Mouse (Mus musculus) CH12.LX (cell line): Measurements from ENCODE around the gene Gid4. TPM values are rescaled to one million over a fixed set of nuclear protein-coding genes. Genes with fewer than 3 reads are reported as not detected.

Experiments
- DNase-seq: peaks from one replicate; pipeline ENCODE4 v3.0.0-alpha.2; 2013; ENCODE audit errors: extremely low read depth
- H3K27ac ChIP-seq: 2 replicates; pipeline ENCODE4 v1.5.1; 2012; ENCODE audit warnings: low read depth, mild to moderate bottlenecking, control low read depth, moderate library complexity; ENCODE audit not compliant: insufficient read depth
- H3K27me3 ChIP-seq: replicated peaks from 2 replicates; pipeline ENCODE3; 2012; ENCODE audit warnings: inconsistent platforms
- H3K36me3 ChIP-seq, 2 experiments: replicated peaks in 1 of 2; 2 replicates each; pipeline versions ENCODE3 to v1.6.1; 2012; ENCODE audit warnings: inconsistent platforms in 1 of 2, low read length in 1 of 2, mild to moderate bottlenecking in 1 of 2, mixed read lengths in 1 of 2, moderate library complexity in 1 of 2; ENCODE audit not compliant: control insufficient read depth in 1 of 2, insufficient read depth in 1 of 2
- H3K4me1 ChIP-seq, 2 experiments: 2 replicates each; pipeline ENCODE4 v1.6.1; 2012; ENCODE audit warnings: inconsistent platforms in 1 of 2, moderate library complexity in 1 of 2; ENCODE audit not compliant: insufficient read depth in 2 of 2, control insufficient read depth in 1 of 2
- H3K4me2 ChIP-seq: 2 replicates; pipeline ENCODE4 v1.6.1; 2012; ENCODE audit warnings: low read depth, mild to moderate bottlenecking, control low read depth; ENCODE audit not compliant: poor library complexity, insufficient read depth, severe bottlenecking
- H3K4me3 ChIP-seq, 3 experiments: fragments of 150-350 bp in 1 of 3; sonication (generic) in 1 of 3; replicated peaks in 1 of 3; 2 replicates each; pipeline versions ENCODE3 to v1.5.1; 2011 to 2012; ENCODE audit warnings: low read depth in 2 of 3, low read length in 2 of 3, mild to moderate bottlenecking in 2 of 3, moderate library complexity in 2 of 3, control low read depth in 1 of 3, improper control_type of control experiment in 1 of 3, inconsistent platforms in 1 of 3, mixed read lengths in 1 of 3; ENCODE audit not compliant: poor library complexity in 1 of 3
- H3K79me2 ChIP-seq: replicated peaks from 2 replicates; pipeline ENCODE4 v1.6.1; 2012; ENCODE audit warnings: mild to moderate bottlenecking, moderate library complexity; ENCODE audit not compliant: control insufficient read depth, poor library complexity, insufficient read depth, severe bottlenecking; ENCODE audit errors: extremely low read depth
- H3K9ac ChIP-seq: 2 replicates; pipeline ENCODE4 v1.6.1; 2012; ENCODE audit warnings: low read depth, mild to moderate bottlenecking, control low read depth, moderate library complexity; ENCODE audit not compliant: insufficient read depth
- H3K9me3 ChIP-seq: replicated peaks from 2 replicates; pipeline ENCODE3; 2012; ENCODE audit warnings: low read length, inconsistent platforms, mixed read lengths
- CHD1 ChIP-seq: IDR thresholded peaks from 2 replicates; pipeline ENCODE4 v1.6.1; 2012; ENCODE audit warnings: low read depth, low read length, improper control_type of control experiment, inconsistent platforms
- CHD2 ChIP-seq: IDR thresholded peaks from 2 replicates; pipeline ENCODE4 v1.6.1; 2011; ENCODE audit warnings: low read length, improper control_type of control experiment
- CTCF ChIP-seq, 2 experiments: IDR thresholded peaks in 1 of 2; conservative IDR thresholded peaks in 1 of 2; 2 replicates each; pipeline ENCODE4 v1.5.1; 2011 to 2012; ENCODE audit warnings: low read depth in 2 of 2, low read length in 2 of 2, improper control_type of control experiment in 1 of 2, inconsistent platforms in 1 of 2, mild to moderate bottlenecking in 1 of 2, moderate library complexity in 1 of 2
- E2F4 ChIP-seq: IDR thresholded peaks from 2 replicates; pipeline ENCODE4 v1.6.1; 2011; ENCODE audit warnings: low read depth, low read length, improper control_type of control experiment; ENCODE audit not compliant: insufficient replicate concordance
- EP300 ChIP-seq: IDR thresholded peaks from 2 replicates; pipeline ENCODE4 v1.6.1; 2011; ENCODE audit warnings: low read length, improper control_type of control experiment
- ETS1 ChIP-seq: conservative IDR thresholded peaks from 2 replicates; pipeline ENCODE4 v1.6.1; 2012; ENCODE audit warnings: low read depth, mild to moderate bottlenecking, inconsistent platforms, low read length, improper control_type of control experiment, moderate library complexity
- GABPA ChIP-seq: IDR thresholded peaks from 2 replicates; pipeline ENCODE4 v1.6.1; 2012; ENCODE audit warnings: low read depth, low read length, improper control_type of control experiment, inconsistent platforms; ENCODE audit not compliant: insufficient replicate concordance
- JUN ChIP-seq: IDR thresholded peaks from 2 replicates; pipeline ENCODE4 v1.6.1; 2011; ENCODE audit warnings: low read depth, mild to moderate bottlenecking, low read length, improper control_type of control experiment, moderate library complexity; ENCODE audit not compliant: insufficient read depth
- JUND ChIP-seq: conservative IDR thresholded peaks from 2 replicates; pipeline ENCODE4 v1.6.1; 2011; ENCODE audit warnings: low read depth, low read length, improper control_type of control experiment
- KAT2A ChIP-seq: IDR thresholded peaks from 2 replicates; pipeline ENCODE4 v1.6.1; 2012; ENCODE audit warnings: low read length, improper control_type of control experiment, inconsistent platforms; ENCODE audit not compliant: insufficient replicate concordance
- NRF1 ChIP-seq: IDR thresholded peaks from 2 replicates; pipeline ENCODE4 v1.6.1; 2014; ENCODE audit warnings: low read depth, mild to moderate bottlenecking, inconsistent platforms, low read length, improper control_type of control experiment, moderate library complexity
- PAX5 ChIP-seq: IDR thresholded peaks from 2 replicates; pipeline ENCODE4 v1.6.1; 2012; ENCODE audit warnings: low read length, inconsistent platforms, mixed read lengths
- POLR2A ChIP-seq: IDR thresholded peaks from 2 replicates; pipeline ENCODE4 v1.6.1; 2011; ENCODE audit warnings: low read depth, mild to moderate bottlenecking, improper control_type of control experiment, low read length
- POLR2AphosphoS2 ChIP-seq: IDR thresholded peaks from 2 replicates; pipeline ENCODE4 v1.6.1; 2011; ENCODE audit warnings: low read depth, low read length, improper control_type of control experiment
- RAD21 ChIP-seq: IDR thresholded peaks from 2 replicates; pipeline ENCODE4 v1.6.1; 2011; ENCODE audit warnings: low read depth, mild to moderate bottlenecking, low read length, improper control_type of control experiment, moderate library complexity
- SMC3 ChIP-seq: IDR thresholded peaks from 2 replicates; pipeline ENCODE4 v1.6.1; 2011; ENCODE audit warnings: low read depth, low read length, improper control_type of control experiment
- TBP ChIP-seq: conservative IDR thresholded peaks from 2 replicates; pipeline ENCODE4 v1.6.1; 2011; ENCODE audit warnings: low read depth, low read length, improper control_type of control experiment
- TCF12 ChIP-seq: IDR thresholded peaks from 2 replicates; pipeline ENCODE4 v1.6.1; 2014; ENCODE audit warnings: low read depth, mild to moderate bottlenecking, inconsistent platforms, low read length, improper control_type of control experiment
- USF1 ChIP-seq: IDR thresholded peaks from 2 replicates; pipeline ENCODE4 v1.6.1; 2014; ENCODE audit warnings: low read depth, mild to moderate bottlenecking, inconsistent platforms, low read length, improper control_type of control experiment
- USF2 ChIP-seq: conservative IDR thresholded peaks from 2 replicates; pipeline ENCODE4 v1.6.1; 2011; ENCODE audit warnings: low read depth, low read length, improper control_type of control experiment
- ZC3H11A ChIP-seq: IDR thresholded peaks from 2 replicates; pipeline ENCODE4 v1.6.1; 2012; ENCODE audit warnings: low read depth, mild to moderate bottlenecking, inconsistent platforms, low read length, improper control_type of control experiment
- ZKSCAN1 ChIP-seq: IDR thresholded peaks from 2 replicates; pipeline ENCODE4 v1.6.1; 2012; ENCODE audit warnings: low read depth, inconsistent platforms, low read length, improper control_type of control experiment, borderline replicate concordance
- ZNF384 ChIP-seq: IDR thresholded peaks from 2 replicates; pipeline ENCODE4 v1.6.1; 2012; ENCODE audit warnings: low read depth, low read length, improper control_type of control experiment, inconsistent platforms
- dilution Hi-C: fragments of 300-500 bp; cut with MboI; formaldehyde crosslinking; loops from 2 replicates; pipeline ENCODE4 v1.14.3; 2020; ENCODE audit warnings: low sequenced_read_pairs; ENCODE audit not compliant: extremely low pct_unique_long_range_greater_than_20kb, extremely low pct_ligation_motif_present
- in situ Hi-C: fragments of 300-500 bp; cut with MboI; formaldehyde crosslinking; loops from 3 replicates; pipeline ENCODE4 v1.14.3; 2019; ENCODE audit warnings: low sequenced_read_pairs, low pct_ligation_motif_present, low pct_unique_long_range_greater_than_20kb, mixed read lengths
- polyA plus RNA-seq: library from polyadenylated mRNA; unstranded; fragments of >175 nt; gene quantifications from 2 replicates; pipeline ENCODE4 v1.2.1, GENCODE M21; 2012; ENCODE audit warnings: low read depth; ENCODE audit not compliant: insufficient read length
- total RNA-seq, 2 experiments: library from RNA; depleted of rRNA; stranded (reverse); fragments of 300-350 nt in 1 of 2; fragments of >200 nt in 1 of 2; gene quantifications; 2 replicates each; pipeline ENCODE4 v1.2.3; 2012 to 2014

The Gid4 gene
- total and polyA plus RNA-seq, 3 experiments = 17.0 to 23.4 (median 17.3) TPM

DNA sequence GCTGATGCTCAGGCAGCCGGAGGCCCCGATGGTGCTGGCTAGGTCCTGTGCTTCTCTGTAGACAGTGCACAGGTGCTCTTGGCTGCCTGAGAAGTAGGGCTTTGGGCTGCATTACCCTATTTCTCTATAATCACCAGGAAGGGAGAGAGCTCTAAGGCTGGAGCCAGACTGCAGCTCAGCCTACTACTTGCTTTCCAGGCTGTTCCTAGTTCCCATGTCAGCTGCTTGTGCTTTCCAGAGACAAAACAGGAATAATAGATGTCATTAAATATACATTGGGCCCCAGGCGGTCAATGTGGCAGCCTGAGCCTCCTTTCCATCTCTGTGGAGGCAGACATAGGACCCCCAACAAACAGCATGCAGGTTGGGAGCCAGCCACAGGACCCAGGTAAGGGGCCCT is 52.1 kb downstream of the Gid4 start, which contains the start of gene Myo15:
Myo15 (plus strand) TSS at position 301 of the 400 bp plus-strand sequence.
- TF ChIP-seq TCF12 = no peak
- TF ChIP-seq POLR2A = no peak; the same call in 1 of the 2 replicates
- TF ChIP-seq ZNF384 = no peak
- TF ChIP-seq SMC3 = no peak
- H3K9ac ChIP-seq = no peak within 1 kb of the TSS
- no peaks in the 10 kb centered on the region for H3K9me3 ChIP-seq
- H3K27me3 ChIP-seq = no peaks in the 10 kb centered on the region
- H3K4me1 ChIP-seq = no peaks in the 10 kb centered on the region
- H3K79me2 ChIP-seq = no peaks in the 10 kb centered on the region
- H3K27ac ChIP-seq = no peak within 1 kb of the TSS
- dilution Hi-C loops = no loop called here
- H3K36me3 ChIP-seq = peaks cover 58 to 84% of the 10 kb centered on the region in 2 experiments
- in situ Hi-C loops = no loop called here
- H3K4me3 ChIP-seq = no peak within 1 kb of the TSS
- DNase-seq = no peak
- H3K4me2 ChIP-seq = no peak within 1 kb of the TSS

DNA sequence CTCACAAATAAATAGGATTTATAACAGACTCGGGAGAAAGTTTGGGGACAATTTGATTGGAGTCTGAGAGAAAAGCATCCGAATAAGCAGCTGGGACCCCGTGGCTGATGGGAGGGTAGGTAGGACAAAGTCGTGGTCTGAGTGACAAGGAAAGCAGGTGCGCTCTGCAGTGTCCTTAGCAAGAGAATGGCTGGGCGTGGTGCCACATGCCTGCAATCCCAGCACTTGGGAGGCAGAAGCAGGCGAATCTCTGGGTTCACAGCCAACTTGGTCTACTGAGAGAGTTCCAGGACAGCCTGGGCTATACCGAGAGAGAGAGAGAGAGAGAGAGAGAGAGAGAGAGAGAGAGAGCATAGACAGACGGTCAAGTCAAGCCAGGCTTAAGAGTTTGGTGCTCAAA is 53.8 kb downstream of the Gid4 start:
- no peak for DNase-seq
- no peak overlapping the region for H3K4me3 ChIP-seq
- dilution Hi-C loops (no loop called here), in situ Hi-C loops (loop anchor here (5.0 kb wide), 1 partner anchor 62 kb away; no protein-coding TSS in a partner anchor)
- H3K36me3 ChIP-seq = peaks cover 41 to 72% of the 10 kb centered on the region in 2 experiments
- H3K27ac ChIP-seq = no peak overlapping the region
- no peak overlapping the region for H3K4me2 ChIP-seq
- no peaks in the 10 kb centered on the region for H3K27me3 ChIP-seq
- no peak overlapping the region for H3K9ac ChIP-seq
- H3K9me3 ChIP-seq = no peaks in the 10 kb centered on the region
- no peaks in the 10 kb centered on the region for H3K4me1 ChIP-seq
- no peak for TF ChIP-seq USF1
- no peak for TF ChIP-seq TBP
- no peak for TF ChIP-seq EP300
- TF ChIP-seq USF2 = no peak
- no peak for TF ChIP-seq CHD1
- no peak for TF ChIP-seq NRF1
- no peak for TF ChIP-seq ZKSCAN1
- TF ChIP-seq CHD2 = no peak
- TF ChIP-seq, all 38 proteins: peak for 0
- H3K79me2 ChIP-seq = no peaks in the 10 kb centered on the region

- in situ Hi-C loops = loop anchor here (5.0 kb wide), 1 partner anchor 58 kb away; no protein-coding TSS in a partner anchor
- Histone ChIP-seq H3K4me3 (no peak overlapping the region), H3K27me3 (no peaks in the 10 kb centered on the region), H3K4me2 (no peak overlapping the region), H3K27ac (no peak overlapping the region), H3K36me3 (peaks cover 6 to 45% of the 10 kb centered on the region in 2 experiments), H3K79me2 (no peaks in the 10 kb centered on the region), H3K4me1 (no peaks in the 10 kb centered on the region), H3K9ac (no peak overlapping the region), H3K9me3 (no peaks in the 10 kb centered on the region)
- no peak for TF ChIP-seq GABPA
- no peak for TF ChIP-seq KAT2A
- 0 out of 4 replicates have a peak, but pooled peaks of 1 of the 2 experiments have one; percentile 28 for TF ChIP-seq CTCF (conservative IDR thresholded peaks at IDR 0.05 in 1 of 2, IDR thresholded peaks at IDR 0.05 in 1 of 2; ENCODE audit: low read depth in 2 of 2, low read length in 2 of 2)
- no peak for TF ChIP-seq JUND
- no peak for TF ChIP-seq ETS1
- peak; percentile 48; the same call in 1 of the 2 replicates for TF ChIP-seq ZNF384
- no peak for TF ChIP-seq E2F4
- TF ChIP-seq JUN = no peak
- no peak for TF ChIP-seq USF2
- TF ChIP-seq POLR2AphosphoS2 = no peak
- no peak; the same call in none of the 2 replicates for TF ChIP-seq RAD21
- no peak for TF ChIP-seq PAX5
- TF ChIP-seq ZC3H11A = no peak
- dilution Hi-C loops = no loop called here
- DNase-seq = no peak
Measured at GRCm38 (mm10) chr11:60474534-60474933, 57.6 kb downstream of the Gid4 start.
